Mouse (Mus musculus) cerebellum, adult 2 months (tissue): Measurements from ENCODE around the gene Ifnar2.

ENCODE experiments used
- CTCF ChIP-seq: fragments of 200-500 bp; IDR thresholded peaks from 2 replicates; pipeline ENCODE4 v1.5.1; 2011; ENCODE audit warnings: low read depth, mild to moderate bottlenecking, control low read depth, low read length, moderate library complexity, borderline replicate concordance; ENCODE audit not compliant: insufficient read depth
- POLR2A ChIP-seq: fragments of 200-500 bp; IDR thresholded peaks from 2 replicates; pipeline ENCODE4 v1.6.1; 2011; ENCODE audit warnings: low read length, control low read depth, borderline replicate concordance; ENCODE audit not compliant: insufficient read depth

DNA sequence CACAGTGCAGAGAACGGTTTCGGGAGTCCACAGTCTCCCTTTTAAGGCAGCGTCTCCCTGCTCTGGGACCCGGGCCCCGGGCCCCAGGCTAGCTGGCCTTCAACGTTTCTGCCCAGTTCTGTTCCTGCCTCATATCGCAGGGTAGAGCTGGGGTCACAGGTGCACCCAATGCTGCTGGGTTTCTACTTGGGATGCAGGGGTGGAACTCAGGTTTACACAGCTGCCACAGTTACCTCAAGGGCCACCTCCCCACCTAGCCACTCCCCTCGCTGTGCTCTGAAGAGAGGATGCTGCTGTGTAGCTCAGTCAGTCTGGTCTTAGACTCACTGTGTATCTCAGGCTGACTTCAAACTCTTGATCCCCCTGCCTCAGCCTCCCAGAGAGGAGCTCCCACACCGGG, 26.1 kb upstream of the Ifnar2 start:
- no peak for TF ChIP-seq POLR2A
- TF ChIP-seq CTCF: no peak
